Mouse (Mus musculus) T-helper 1 cell (primary cell): ENCODE results near the gene Dnaaf2.
"Not testable (repeated sequence)": the region's sequence is repeated elsewhere in the genome, so short reads cannot be mapped to it uniquely, and the experiment has no call there.

Experiments used
- in situ Hi-C: fragments of 300-600 bp; cut with MboI, MseI; formaldehyde crosslinking; loops from one replicate; pipeline ENCODE4 v1.15.1; 2025; ENCODE audit warnings: high pct_unique_total_duplicates

The Dnaaf2 gene

GRCm38 (mm10) chr12:69167656-69168460 lies 30.4 kb downstream of the Dnaaf2 start:
- in situ Hi-C loops, result loop anchor here (10.0 kb wide), 1 partner anchor 717 kb away; no protein-coding TSS in a partner anchor

- in situ Hi-C loops, result loop anchor here (10.0 kb wide), 1 partner anchor 718 kb away; no protein-coding TSS in a partner anchor
These were observed 31.2 kb downstream of the Dnaaf2 start for GRCm38 (mm10) chr12:69166861-69167581.

- in situ Hi-C loops, result loop anchor here (10.0 kb wide), 1 partner anchor 720 kb away; no protein-coding TSS in a partner anchor
These were observed 33.3 kb downstream of the Dnaaf2 start for GRCm38 (mm10) chr12:69164904-69165303.

GRCm38 (mm10) chr12:69163586-69163985 lies 34.6 kb downstream of the Dnaaf2 start:
- in situ Hi-C loops, result loop anchor here (10.0 kb wide), 1 partner anchor 721 kb away; no protein-coding TSS in a partner anchor

GRCm38 (mm10) chr12:69160677-69161076 lies 37.6 kb downstream of the Dnaaf2 start:
- in situ Hi-C loops, result loop anchor here (10.0 kb wide), 1 partner anchor 724 kb away; no protein-coding TSS in a partner anchor

- in situ Hi-C loops, result no loop called here
These were observed 38.7 kb downstream of the Dnaaf2 start for GRCm38 (mm10) chr12:69159578-69159940.

GRCm38 (mm10) chr12:69158765-69159577 lies 39.3 kb downstream of the Dnaaf2 start, which contains the start of gene Rps29:
TSS of gene Rps29 (minus strand) at chr12:69159186.
- in situ Hi-C loops, result not testable (repeated sequence)

- in situ Hi-C loops, result no loop called here
These were observed 39.9 kb downstream of the Dnaaf2 start for GRCm38 (mm10) chr12:69158366-69158764.

- in situ Hi-C loops, result no loop called here
These were observed 41.1 kb downstream of the Dnaaf2 start for GRCm38 (mm10) chr12:69157107-69157506.

GRCm38 (mm10) chr12:69156436-69156835 lies 41.8 kb downstream of the Dnaaf2 start:
- in situ Hi-C loops, result no loop called here

- in situ Hi-C loops, result no loop called here
These were observed 42.3 kb downstream of the Dnaaf2 start for GRCm38 (mm10) chr12:69155923-69156322.

GRCm38 (mm10) chr12:69150049-69150448 lies 48.2 kb downstream of the Dnaaf2 start:
- in situ Hi-C loops, result no loop called here

GRCm38 (mm10) chr12:69147166-69147735 lies 51.0 kb downstream of the Dnaaf2 start:
- in situ Hi-C loops, result no loop called here

- in situ Hi-C loops, result no loop called here
These were observed 54.8 kb downstream of the Dnaaf2 start for GRCm38 (mm10) chr12:69143460-69143859.

GRCm38 (mm10) chr12:69139841-69140240 lies 58.4 kb downstream of the Dnaaf2 start:
- in situ Hi-C loops, result no loop called here

- in situ Hi-C loops, result no loop called here
These were observed 59.0 kb downstream of the Dnaaf2 start for GRCm38 (mm10) chr12:69139201-69139600.
